Mouse (Mus musculus): Measurements from ENCODE around the gene Pqlc3. TPM values are rescaled to one million over a fixed set of nuclear protein-coding genes. Genes with fewer than 3 reads are reported as not detected.

Pqlc3 gene
- total RNA-seq, 1 experiment from 2014 or later: 48.6 TPM

Other genes with a start within 250 kb of the Pqlc3 start
- not detected in 3 replicates for gene Greb1, start 199.5 kb downstream of the Pqlc3 start, total RNA-seq (2017)
- 6.2 to 12.3 TPM (median 8.9 TPM) in 3 replicates for gene E2f6, start 189.4 kb downstream of the Pqlc3 start, total RNA-seq (2017)
- gene Rock2, start 105.5 kb downstream of the Pqlc3 start, total RNA-seq (2017): 78.4 to 114 TPM (median 84.2 TPM) in 3 replicates
- not detected in 3 replicates for gene 2410004P03Rik, start 11.3 kb upstream of the Pqlc3 start, total RNA-seq (2017)
- gene Kcnf1, start 176.5 kb upstream of the Pqlc3 start, total RNA-seq (2017): not detected in 3 replicates

All from monocyte, adult 5-6 weeks (primary cell).